Mouse (Mus musculus): ENCODE results near the gene Rps6ka2. TPM values are rescaled to one million over a fixed set of nuclear protein-coding genes. Genes with fewer than 3 reads are reported as not detected.

Rps6ka2 gene
- total and polyA plus RNA-seq, 2 experiments from 2014 or later = 13.6 to 37.4 TPM

- DNase-seq (ENCODE audit: low spot score) (no peak), ATAC-seq (ENCODE audit: insufficient read depth, low read depth) (no peak)
- 47% methylated on average over 3 of the region's 3 CpGs for WGBS
- Histone ChIP-seq H3K4me2 (ENCODE audit: low read depth, low read length) (no peak overlapping the region), H3K9ac (replicated peaks; ENCODE audit: low read depth, low read length) (no peak overlapping the region), H3K9me3 (replicated peaks; ENCODE audit: control insufficient read depth, low read length) (no peaks in the 10 kb centered on the region), H3K36me3 (replicated peaks; ENCODE audit: control insufficient read depth, insufficient read depth, low read length) (no peaks in the 10 kb centered on the region), H3K27ac (ENCODE audit: low read depth) (no peak overlapping the region), H3K4me1 (ENCODE audit: control insufficient read depth, insufficient read depth) (no peaks in the 10 kb centered on the region; the same call in 1 of the 2 replicates), H3K4me3 (ENCODE audit: low read depth, low read length) (no peak overlapping the region), H3K27me3 (ENCODE audit: control insufficient read depth, insufficient read depth, low read length) (no peaks in the 10 kb centered on the region)
- TF ChIP-seq EP300 (IDR thresholded peaks at IDR 0.05; ENCODE audit: low read depth) (no peak), CTCF (IDR thresholded peaks at IDR 0.05; ENCODE audit: low read depth) (no peak)
These were observed 6.0 kb upstream of the Rps6ka2 start for GRCm38 (mm10) chr17:7163955-7164354.

- 92% methylated on average over 7 of the region's 7 CpGs for WGBS
- DNase-seq (ENCODE audit: low spot score) (no peak), ATAC-seq (ENCODE audit: insufficient read depth, low read depth) (no peak)
- H3K4me3 ChIP-seq (ENCODE audit: low read depth, low read length) = no peak overlapping the region
- H3K27me3 ChIP-seq (ENCODE audit: control insufficient read depth, insufficient read depth, low read length) = no peaks in the 10 kb centered on the region
- peaks cover under 1% of the 10 kb centered on the region for H3K4me1 ChIP-seq (ENCODE audit: control insufficient read depth, insufficient read depth)
- TF ChIP-seq EP300 (IDR thresholded peaks at IDR 0.05; ENCODE audit: low read depth) (no peak), CTCF (IDR thresholded peaks at IDR 0.05; ENCODE audit: low read depth) (no peak)
- H3K4me2 ChIP-seq (ENCODE audit: low read depth, low read length) = no peak overlapping the region
- no peaks in the 10 kb centered on the region for H3K36me3 ChIP-seq (replicated peaks; ENCODE audit: control insufficient read depth, insufficient read depth, low read length)
- no peak overlapping the region for H3K9ac ChIP-seq (replicated peaks; ENCODE audit: low read depth, low read length)
- no peaks in the 10 kb centered on the region for H3K9me3 ChIP-seq (replicated peaks; ENCODE audit: control insufficient read depth, low read length)
- H3K27ac ChIP-seq (ENCODE audit: low read depth) = no peak overlapping the region
These were observed 4.4 kb upstream of the Rps6ka2 start for GRCm38 (mm10) chr17:7165524-7165923.

- H3K27ac ChIP-seq (ENCODE audit: low read depth) = peak overlapping the region; percentile 91
- peak; percentile 40 for ATAC-seq (ENCODE audit: insufficient read depth, low read depth)
- H3K36me3 ChIP-seq (replicated peaks; ENCODE audit: control insufficient read depth, insufficient read depth, low read length) = no peaks in the 10 kb centered on the region
- peak overlapping the region; percentile 54; the same call in 1 of the 2 replicates for H3K9ac ChIP-seq (replicated peaks; ENCODE audit: low read depth, low read length)
- TF ChIP-seq EP300 (IDR thresholded peaks at IDR 0.05; ENCODE audit: low read depth) (peak; percentile 83), CTCF (IDR thresholded peaks at IDR 0.05; ENCODE audit: low read depth) (no peak)
- peak overlapping the region; percentile 41 for H3K4me3 ChIP-seq (ENCODE audit: low read depth, low read length)
- H3K4me2 ChIP-seq (ENCODE audit: low read depth, low read length) = peak overlapping the region; percentile 66
- no peaks in the 10 kb centered on the region for H3K9me3 ChIP-seq (replicated peaks; ENCODE audit: control insufficient read depth, low read length)
- WGBS = 12% methylated on average over 15 of the region's 15 CpGs
- peak; percentile 47 for DNase-seq (ENCODE audit: low spot score)
- peaks cover 20% of the 10 kb centered on the region for H3K4me1 ChIP-seq (ENCODE audit: control insufficient read depth, insufficient read depth)
- H3K27me3 ChIP-seq (ENCODE audit: control insufficient read depth, insufficient read depth, low read length) = no peaks in the 10 kb centered on the region
These were observed 821 bp upstream of the Rps6ka2 start for GRCm38 (mm10) chr17:7168961-7169626.

- no peaks in the 10 kb centered on the region for H3K27me3 ChIP-seq (ENCODE audit: control insufficient read depth, insufficient read depth, low read length)
- H3K4me3 ChIP-seq (ENCODE audit: low read depth, low read length) = peak overlapping the region; percentile 69
- DNase-seq (ENCODE audit: low spot score) (no peak), ATAC-seq (ENCODE audit: insufficient read depth, low read depth) (peak; percentile 10)
- 3% methylated on average over 40 of the region's 43 CpGs for WGBS
- no peaks in the 10 kb centered on the region for H3K9me3 ChIP-seq (replicated peaks; ENCODE audit: control insufficient read depth, low read length)
- H3K27ac ChIP-seq (ENCODE audit: low read depth) = peak overlapping the region; percentile 58
- peaks cover 22% of the 10 kb centered on the region for H3K4me1 ChIP-seq (ENCODE audit: control insufficient read depth, insufficient read depth)
- H3K9ac ChIP-seq (replicated peaks; ENCODE audit: low read depth, low read length) = peak overlapping the region; percentile 70
- TF ChIP-seq EP300 (IDR thresholded peaks at IDR 0.05; ENCODE audit: low read depth) = no peak
- TF ChIP-seq CTCF (IDR thresholded peaks at IDR 0.05; ENCODE audit: low read depth) = no peak
- H3K4me2 ChIP-seq (ENCODE audit: low read depth, low read length) = peak overlapping the region; percentile 94
- no peaks in the 10 kb centered on the region for H3K36me3 ChIP-seq (replicated peaks; ENCODE audit: control insufficient read depth, insufficient read depth, low read length)
These were observed 685 bp downstream of the Rps6ka2 start for GRCm38 (mm10) chr17:7170304-7171295.

- Histone ChIP-seq H3K9me3 (replicated peaks; ENCODE audit: control insufficient read depth, low read length) (no peaks in the 10 kb centered on the region), H3K9ac (replicated peaks; ENCODE audit: low read depth, low read length) (no peak overlapping the region), H3K27me3 (ENCODE audit: control insufficient read depth, insufficient read depth, low read length) (no peaks in the 10 kb centered on the region), H3K36me3 (replicated peaks; ENCODE audit: control insufficient read depth, insufficient read depth, low read length) (no peaks in the 10 kb centered on the region), H3K4me2 (ENCODE audit: low read depth, low read length) (no peak overlapping the region), H3K4me1 (ENCODE audit: control insufficient read depth, insufficient read depth) (peaks cover 22% of the 10 kb centered on the region), H3K4me3 (ENCODE audit: low read depth, low read length) (no peak overlapping the region), H3K27ac (ENCODE audit: low read depth) (no peak overlapping the region)
- TF ChIP-seq EP300 (IDR thresholded peaks at IDR 0.05; ENCODE audit: low read depth) = no peak
- DNase-seq (ENCODE audit: low spot score) (no peak), ATAC-seq (ENCODE audit: insufficient read depth, low read depth) (no peak)
- 23% methylated on average over 15 of the region's 15 CpGs for WGBS
These were observed 3.6 kb downstream of the Rps6ka2 start for GRCm38 (mm10) chr17:7173331-7174028.

Measured in heart, postnatal 0 days (tissue).